Mouse (Mus musculus) kidney, adult 2 months (tissue): Measurements from ENCODE around the gene Sat2. TPM values are rescaled to one million over a fixed set of nuclear protein-coding genes. Genes with fewer than 3 reads are reported as not detected.

Experiments
- DNase-seq: peaks from one replicate; pipeline ENCODE4 v3.0.0; 2021
- H3K27ac ChIP-seq: fragments of 200-500 bp; 2 replicates; pipeline ENCODE4 v1.5.1; 2012; ENCODE audit warnings: low read depth, low read length, control low read depth, inconsistent platforms; ENCODE audit not compliant: insufficient read depth
- H3K27me3 ChIP-seq: fragments of 200-500 bp; replicated peaks from 2 replicates; pipeline ENCODE4 v1.6.1; 2012; ENCODE audit warnings: mild to moderate bottlenecking, moderate library complexity, low read length, inconsistent platforms; ENCODE audit not compliant: control insufficient read depth, insufficient read depth
- H3K36me3 ChIP-seq: fragments of 200-500 bp; 2 replicates; pipeline ENCODE4 v1.6.1; 2012; ENCODE audit warnings: mild to moderate bottlenecking, moderate library complexity, low read length, inconsistent platforms; ENCODE audit not compliant: control insufficient read depth, insufficient read depth
- H3K4me1 ChIP-seq: fragments of 200-500 bp; 2 replicates; pipeline ENCODE4 v1.6.1; 2011; ENCODE audit warnings: low read length; ENCODE audit not compliant: control insufficient read depth, insufficient read depth
- H3K4me3 ChIP-seq: fragments of 200-500 bp; 2 replicates; pipeline ENCODE4 v1.5.1; 2011; ENCODE audit warnings: mild to moderate bottlenecking, low read depth, low read length, control low read depth; ENCODE audit not compliant: insufficient read depth
- CTCF ChIP-seq: fragments of 200-500 bp; conservative IDR thresholded peaks from 2 replicates; pipeline ENCODE4 v1.5.1; 2011; ENCODE audit warnings: low read depth, mild to moderate bottlenecking, control low read depth, low read length, moderate library complexity, mixed read lengths; ENCODE audit not compliant: insufficient read depth, insufficient read length
- POLR2A ChIP-seq: fragments of 200-500 bp; IDR thresholded peaks from one replicate; pipeline ENCODE4 v1.6.1; 2011; ENCODE audit warnings: low read depth, low read length, control low read depth
- WGBS: fragments of 180-500 bp; shearing (Covaris S2); methylation state at CpG from one replicate; pipeline ENCODE4 v1.1.7; 2018; 5-methylcytosine and 5-hydroxymethylcytosine counted together
- polyA plus RNA-seq: library from polyadenylated mRNA; depleted of rRNA; stranded (reverse); fragments of >200 nt; gene quantifications from 2 replicates; pipeline ENCODE4 v1.2.3, GENCODE M21; 2012

Gene Sat2
- polyA plus RNA-seq, 1 experiment = 18.8 TPM

GRCm38 (mm10) chr11:69655264-69656064 lies 33.6 kb downstream of the Sat2 start, which contains the start of gene Sox15:
Sox15 (plus strand) TSS chr11:69655314.
- peaks cover 9% of the 10 kb centered on the region for H3K36me3 ChIP-seq
- TF ChIP-seq POLR2A = no peak
- TF ChIP-seq CTCF = peak; percentile 64
- H3K4me1 ChIP-seq = no peaks in the 10 kb centered on the region
- no peak within 1 kb of the TSS for H3K27ac ChIP-seq
- no peaks in the 10 kb centered on the region for H3K27me3 ChIP-seq
- peak; percentile 72 for DNase-seq
- no peak within 1 kb of the TSS for H3K4me3 ChIP-seq
- WGBS = 23% methylated on average over 34 of the region's 34 CpGs

GRCm38 (mm10) chr11:69656065-69656455 lies 34.2 kb downstream of the Sat2 start:
- no peak overlapping the region for H3K27ac ChIP-seq
- H3K27me3 ChIP-seq = no peaks in the 10 kb centered on the region
- no peak for TF ChIP-seq POLR2A
- TF ChIP-seq CTCF = no peak
- H3K36me3 ChIP-seq = peaks cover 9% of the 10 kb centered on the region
- DNase-seq = no peak
- H3K4me3 ChIP-seq = no peak overlapping the region
- H3K4me1 ChIP-seq = no peaks in the 10 kb centered on the region
- WGBS = 55% methylated on average over 5 of the region's 5 CpGs

GRCm38 (mm10) chr11:69656617-69657461 lies 35.0 kb downstream of the Sat2 start:
- H3K27ac ChIP-seq = no peak overlapping the region
- peaks cover 3% of the 10 kb centered on the region for H3K36me3 ChIP-seq

GRCm38 (mm10) chr11:69657462-69657881 lies 35.6 kb downstream of the Sat2 start:
- Histone ChIP-seq H3K27me3 (no peaks in the 10 kb centered on the region), H3K27ac (no peak overlapping the region), H3K36me3 (no peaks in the 10 kb centered on the region; the same call in 1 of the 2 replicates), H3K4me3 (no peak overlapping the region), H3K4me1 (peaks cover 4% of the 10 kb centered on the region; the same call in 1 of the 2 replicates)
- 78% methylated on average over 15 of the region's 15 CpGs for WGBS
- TF ChIP-seq CTCF = no peak
- TF ChIP-seq POLR2A = no peak
- DNase-seq = no peak

More at GRCm38 (mm10) chr11:69656617-69657461, 35.0 kb downstream of the Sat2 start:
- peak; percentile 49 for DNase-seq
- Histone ChIP-seq H3K27me3 (no peaks in the 10 kb centered on the region), H3K4me1 (peaks cover 4% of the 10 kb centered on the region; the same call in 1 of the 2 replicates), H3K4me3 (no peak overlapping the region)
- TF ChIP-seq CTCF = peak; percentile 71
- TF ChIP-seq POLR2A = no peak
- 76% methylated on average over 10 of the region's 10 CpGs for WGBS

- peak; percentile 48 for DNase-seq
- no peak overlapping the region; the same call in 1 of the 2 replicates for H3K27ac ChIP-seq
- WGBS = 47% methylated on average over 3 of the region's 3 CpGs
Measured at GRCm38 (mm10) chr11:69661221-69661881, 39.5 kb downstream of the Sat2 start.

GRCm38 (mm10) chr11:69662213-69662966 lies 40.6 kb downstream of the Sat2 start, which contains the start of gene Mpdu1:
Mpdu1 (minus strand) TSS chr11:69662642.
- Histone ChIP-seq H3K4me1 (peaks cover 6% of the 10 kb centered on the region; the same call in 1 of the 2 replicates), H3K36me3 (peaks cover 2% of the 10 kb centered on the region; the same call in 1 of the 2 replicates), H3K27me3 (no peaks in the 10 kb centered on the region), H3K4me3 (peak within 1 kb of the TSS; percentile 79), H3K27ac (peak within 1 kb of the TSS; percentile 98)
- under 1% methylated on average over 48 of the region's 48 CpGs for WGBS
- DNase-seq = peak; percentile 97
- peak; percentile 31 for TF ChIP-seq POLR2A
- TF ChIP-seq CTCF = peak; percentile 41

More at GRCm38 (mm10) chr11:69661221-69661881, 39.5 kb downstream of the Sat2 start:
- Histone ChIP-seq H3K4me3 (no peak overlapping the region), H3K4me1 (peaks cover 6% of the 10 kb centered on the region; the same call in 1 of the 2 replicates), H3K36me3 (no peaks in the 10 kb centered on the region; the same call in 1 of the 2 replicates), H3K27me3 (no peaks in the 10 kb centered on the region)
- no peak for TF ChIP-seq CTCF
- no peak for TF ChIP-seq POLR2A
